Mouse (Mus musculus): ENCODE measurements around the gene Nr2c2ap.
A peak's percentile ranks its signal among the peaks of the same experiment; 100 is the strongest.

The Nr2c2ap gene

GRCm38 (mm10) chr8:70122863-70123262 is 8.3 kb upstream of the Nr2c2ap start:
- no peak for DNase-seq

DNA sequence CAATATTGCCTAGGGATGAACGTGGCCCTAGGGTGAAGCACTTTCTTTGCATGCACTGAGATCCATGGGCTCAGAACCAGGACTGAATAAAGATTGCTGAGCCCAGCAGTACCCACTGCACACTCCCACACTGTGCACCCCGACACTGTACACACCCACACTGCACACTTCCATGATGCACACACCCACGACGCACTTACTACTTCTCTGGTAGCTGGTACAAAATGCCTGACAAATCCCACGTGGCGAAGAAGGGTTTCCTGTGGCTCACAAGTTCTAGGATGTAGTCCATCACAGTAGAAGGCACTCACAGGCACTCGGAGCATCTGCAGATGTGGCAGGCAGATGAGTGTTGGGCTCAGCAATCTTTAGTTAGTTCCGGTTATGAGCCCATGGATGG is 6.1 kb upstream of the Nr2c2ap start:
- no peak for DNase-seq

DNA sequence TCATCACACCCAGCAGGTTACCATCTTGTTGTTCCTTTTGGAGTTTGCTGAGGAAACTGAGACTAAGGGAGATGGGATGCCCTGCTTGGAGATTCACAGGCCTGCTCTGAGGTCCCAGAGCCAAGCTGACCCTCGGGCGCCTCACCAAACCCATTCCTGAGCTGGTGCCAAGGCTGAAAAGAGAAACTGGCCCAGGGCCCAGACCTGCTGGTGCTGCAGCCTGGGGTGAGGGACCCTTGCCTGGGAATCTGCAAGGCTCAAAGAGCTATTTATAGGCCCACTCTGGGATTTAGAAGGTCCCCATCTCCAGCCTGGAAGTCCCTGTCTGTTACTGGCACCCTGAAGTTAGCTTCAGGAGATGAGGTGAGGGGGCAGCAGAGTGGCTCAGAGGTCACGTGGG is 2.7 kb upstream of the Nr2c2ap start:
- no peak for DNase-seq

GRCm38 (mm10) chr8:70129309-70129952 is 1.7 kb upstream of the Nr2c2ap start:
- peak; percentile 15 to 28 for DNase-seq

- no peak for DNase-seq
These were observed 1.1 kb upstream of the Nr2c2ap start for GRCm38 (mm10) chr8:70130066-70130465.

DNA sequence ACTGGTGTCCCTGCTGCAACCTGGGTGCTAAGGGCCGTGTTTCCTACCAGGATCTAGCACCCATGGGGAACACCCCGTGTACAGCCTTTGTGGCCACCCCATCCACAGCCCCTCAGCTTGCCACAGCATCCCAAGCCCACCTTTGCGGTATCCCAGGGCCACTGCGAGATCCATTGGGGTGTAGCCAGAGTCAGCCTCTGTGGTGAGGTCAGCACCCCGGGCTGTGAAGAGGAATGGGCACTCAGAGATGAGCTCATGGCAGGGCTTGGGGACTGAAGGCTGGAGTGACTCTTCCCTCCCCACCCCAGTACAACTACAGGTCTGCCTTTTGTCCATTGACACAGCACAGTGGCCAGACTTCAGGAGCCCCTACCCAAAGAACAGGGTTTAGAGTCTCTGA is 3.0 kb downstream of the Nr2c2ap start:
- DNase-seq = no peak

GRCm38 (mm10) chr8:70134931-70135330 is 3.8 kb downstream of the Nr2c2ap start:
- DNase-seq = no peak

DNA sequence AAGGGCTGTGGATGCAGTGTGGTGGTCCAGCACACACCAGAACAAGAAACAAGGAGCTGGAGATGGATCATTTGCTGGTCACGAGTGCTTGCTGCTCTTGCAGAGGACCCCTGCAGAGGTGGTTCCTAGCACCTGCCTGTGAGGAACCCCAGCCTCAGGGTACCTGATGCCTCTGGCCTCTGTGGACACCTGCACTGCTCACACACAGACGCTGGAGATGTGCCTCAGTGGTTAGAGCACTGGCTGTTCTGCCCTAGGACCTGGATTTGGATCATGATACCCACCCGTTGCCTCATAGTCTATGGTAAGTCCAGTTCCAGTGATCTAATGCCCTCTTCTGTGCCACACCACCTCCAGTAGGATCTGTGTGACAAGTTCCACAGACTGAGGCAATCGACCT is 5.5 kb downstream of the Nr2c2ap start:
- no peak for DNase-seq

- DNase-seq = no peak
These were observed 6.8 kb downstream of the Nr2c2ap start for GRCm38 (mm10) chr8:70137890-70138289.

GRCm38 (mm10) chr8:70139026-70139857 is 8.1 kb downstream of the Nr2c2ap start, which contains the start of the genes Rfxank, Borcs8 and Mef2b:
Gene Rfxank, minus strand, starts transcription at chr8:70139154.
Gene Borcs8, plus strand, starts transcription at chr8:70139499.
Gene Mef2b, plus strand, starts transcription at chr8:70139711.
- DNase-seq = peak; percentile 99 to 100

DNA sequence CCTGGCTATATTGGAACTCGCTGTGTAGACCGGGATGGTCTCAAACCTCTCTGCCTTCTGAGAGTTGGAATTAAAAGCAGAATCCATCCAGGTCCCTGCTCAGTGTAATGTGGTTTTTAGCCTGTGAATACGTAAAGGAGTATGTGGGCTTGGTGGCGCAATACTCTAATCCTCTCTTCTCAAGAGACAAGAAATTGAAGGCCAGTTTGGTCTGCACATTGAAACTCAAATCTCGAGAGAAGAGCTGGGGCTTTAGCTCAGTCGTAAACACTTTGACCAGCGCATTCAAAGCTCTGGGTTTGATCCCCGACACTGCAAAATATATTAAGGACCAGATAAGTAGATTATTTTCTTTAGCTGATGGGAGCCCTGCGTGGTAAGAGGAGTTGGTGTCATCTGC is 8.8 kb downstream of the Nr2c2ap start:
- DNase-seq = no peak

GRCm38 (mm10) chr8:70147678-70148607 is 16.8 kb downstream of the Nr2c2ap start:
- DNase-seq = no peak

DNA sequence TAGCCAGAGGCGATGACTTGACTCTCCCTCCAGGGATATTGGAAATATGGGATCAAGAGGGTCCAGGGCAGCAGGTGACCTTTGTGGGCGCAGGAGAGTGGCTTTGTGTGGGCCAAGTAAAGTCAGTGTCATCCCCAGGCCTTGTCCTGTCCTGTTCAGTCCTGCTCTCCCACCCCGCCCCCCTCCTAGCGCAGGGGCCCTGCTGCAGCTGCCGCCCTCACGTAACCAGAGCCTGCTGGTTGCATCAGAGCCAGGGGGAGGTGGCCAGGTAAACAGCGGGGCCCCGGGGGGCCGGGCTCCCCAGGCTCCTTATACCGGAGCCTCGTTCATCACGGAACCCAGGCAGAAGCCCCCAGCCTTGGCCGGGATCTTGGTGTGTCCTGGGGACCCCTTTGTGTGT is 19.0 kb downstream of the Nr2c2ap start:
- DNase-seq = no peak

DNA sequence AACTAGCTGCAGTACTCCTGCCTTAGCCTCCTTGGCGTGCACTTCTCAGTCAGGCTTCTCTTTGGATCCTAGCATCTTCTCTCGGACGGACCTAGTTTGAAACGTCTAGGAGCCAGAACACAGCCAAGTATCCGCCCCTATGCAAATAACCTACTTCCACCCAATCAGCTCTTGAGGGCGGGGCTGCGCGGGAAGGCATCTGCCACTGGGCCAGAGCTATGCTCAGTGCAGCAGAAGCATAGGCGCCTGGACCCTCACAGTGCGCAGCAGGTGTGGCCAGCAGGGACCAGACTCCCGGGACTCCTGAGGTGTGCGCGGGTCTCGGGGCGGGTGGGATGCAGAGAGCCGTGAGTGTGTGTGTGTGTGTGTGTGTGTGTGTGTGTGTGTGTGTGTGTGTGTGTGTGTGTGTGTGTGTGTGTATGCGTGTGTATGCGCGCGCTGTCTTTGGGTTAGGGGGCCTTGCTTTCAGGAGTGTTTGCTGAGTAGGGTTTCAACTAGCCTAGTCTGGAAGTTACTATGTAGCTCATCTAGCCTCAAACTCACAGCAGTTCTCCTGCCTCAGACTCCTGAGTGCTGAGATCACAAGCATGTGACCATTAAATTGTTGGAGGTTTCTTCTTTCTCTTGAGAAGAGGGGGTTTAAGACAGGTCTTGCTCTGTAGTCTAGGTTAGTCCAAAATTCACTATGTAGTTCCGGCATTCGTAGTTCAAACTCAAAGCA is 21.6 kb downstream of the Nr2c2ap start:
- DNase-seq = peak; percentile 73 to 74

DNA sequence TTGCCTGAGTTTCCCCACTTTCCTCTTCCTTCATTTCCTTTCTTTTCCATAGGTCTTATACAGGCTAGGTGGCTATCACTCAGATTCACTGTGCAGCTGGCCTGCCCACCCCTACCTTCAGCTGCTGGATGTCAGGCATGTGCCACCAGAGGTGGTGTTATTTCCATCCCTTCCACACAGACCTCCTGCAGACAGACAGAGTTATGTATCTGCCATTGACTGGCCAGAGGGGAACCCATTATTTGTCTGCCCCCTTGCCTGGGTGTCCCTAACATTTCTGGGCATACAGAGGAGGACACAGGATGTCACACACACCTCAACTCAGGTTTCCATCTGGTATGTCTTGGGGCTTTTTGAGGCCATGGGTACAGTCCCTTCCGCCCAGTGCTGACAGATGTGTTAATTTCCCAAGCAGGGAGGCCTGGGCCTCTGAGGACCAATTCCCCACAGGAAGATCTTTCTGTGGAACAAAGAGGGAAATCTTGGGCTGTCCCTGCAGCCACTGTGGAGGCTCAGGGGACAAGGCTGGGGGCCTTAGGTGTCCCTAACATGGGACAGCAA is 26.2 kb downstream of the Nr2c2ap start:
- DNase-seq = no peak

- peak; percentile 55 to 65 for DNase-seq
These were observed 27.1 kb downstream of the Nr2c2ap start for GRCm38 (mm10) chr8:70158069-70158853.

DNA sequence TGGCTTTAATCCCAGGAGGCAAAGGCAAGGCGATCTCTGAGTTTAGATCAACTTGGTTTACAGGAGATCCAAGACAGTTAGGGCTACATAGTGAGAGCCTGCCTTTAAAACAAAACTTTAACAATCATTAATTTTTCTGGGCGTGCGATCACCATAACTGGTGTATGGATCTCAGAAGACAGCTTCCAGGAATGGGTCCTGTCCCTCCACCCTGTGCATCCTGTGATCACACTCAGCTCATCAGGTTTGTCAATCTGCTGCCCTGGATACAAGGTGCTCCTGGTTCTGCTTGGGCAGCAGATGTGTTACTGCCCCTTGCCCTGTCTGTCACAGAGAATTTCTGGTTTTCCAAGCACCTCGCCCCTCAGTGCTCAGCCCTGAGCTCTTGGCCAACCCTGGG is 28.1 kb downstream of the Nr2c2ap start:
- DNase-seq = no peak

DNA sequence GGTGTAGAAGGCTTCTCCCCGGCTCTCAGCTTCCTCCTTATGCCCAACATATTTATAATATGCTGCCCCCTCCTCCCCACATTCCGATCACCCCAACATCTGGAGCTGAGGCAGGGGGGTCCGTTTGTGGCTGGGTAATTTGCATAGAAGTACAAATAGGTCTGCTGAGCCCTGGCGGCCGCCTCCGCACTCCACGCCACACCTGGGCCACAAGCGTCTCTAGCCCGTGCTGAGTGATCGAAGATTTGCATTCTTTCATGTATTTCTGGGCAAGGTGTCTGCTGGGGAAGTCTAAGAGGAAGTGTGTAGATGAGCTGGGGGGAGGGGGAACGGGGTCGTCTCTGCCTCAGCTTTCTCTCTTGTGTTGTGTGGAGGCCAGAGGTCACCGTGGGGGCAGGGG is 28.9 kb downstream of the Nr2c2ap start:
- no peak for DNase-seq

GRCm38 (mm10) chr8:70163316-70163715 is 32.2 kb downstream of the Nr2c2ap start:
- no peak for DNase-seq

GRCm38 (mm10) chr8:70166504-70167110 is 35.5 kb downstream of the Nr2c2ap start:
- DNase-seq = peak; percentile 46 to 50

GRCm38 (mm10) chr8:70170116-70170515 is 39.0 kb downstream of the Nr2c2ap start:
- no peak for DNase-seq
